Mouse (Mus musculus): ENCODE data around the gene Hist1h1t.

- no peak for TF ChIP-seq CTCF (conservative IDR thresholded peaks at IDR 0.05; ENCODE audit: insufficient read depth, insufficient read length, low read depth, low read length)
- no peak for TF ChIP-seq POLR2A (IDR thresholded peaks at IDR 0.05; ENCODE audit: low read depth, low read length)
These were observed 13.0 kb downstream of the Hist1h1t start for GRCm38 (mm10) chr13:23708654-23709053.

All from kidney, adult 2 months (tissue).